Mouse (Mus musculus): ENCODE results near the gene Sp9. TPM values are rescaled to one million over a fixed set of nuclear protein-coding genes. Genes with fewer than 3 reads are reported as not detected.

The Sp9 gene
- polyA plus RNA-seq, 1 experiment from 2014 or later, result not detected

GRCm38 (mm10) chr2:73268836-73269395 lies 2.8 kb upstream of the Sp9 start:
- Histone ChIP-seq H3K27ac (no peak overlapping the region), H3K27me3 (ENCODE audit: insufficient read depth, low read length) (peaks cover 86% of the 10 kb centered on the region), H3K36me3 (ENCODE audit: insufficient read depth, low read length) (no peaks in the 10 kb centered on the region), H3K9me3 (replicated peaks; ENCODE audit: low read length) (no peaks in the 10 kb centered on the region), H3K4me1 (replicated peaks; ENCODE audit: insufficient read depth, low read length) (peaks cover 22% of the 10 kb centered on the region), H3K4me2 (ENCODE audit: low read length) (no peak overlapping the region), H3K4me3 (replicated peaks; ENCODE audit: low read depth, low read length) (no peak overlapping the region), H3K9ac (ENCODE audit: low read depth, low read length) (no peak overlapping the region)
- 6% methylated on average over 8 of the region's 8 CpGs for WGBS
- no peak for ATAC-seq (replicated peaks; ENCODE audit: low FRiP score, low read depth)
- DNase-seq (ENCODE audit: low spot score), result no peak
- TF ChIP-seq CTCF (IDR thresholded peaks at IDR 0.05; ENCODE audit: low read depth), result no peak

GRCm38 (mm10) chr2:73269666-73270065 lies 2.1 kb upstream of the Sp9 start:
- no peak overlapping the region for H3K4me3 ChIP-seq (replicated peaks; ENCODE audit: low read depth, low read length)
- TF ChIP-seq CTCF (IDR thresholded peaks at IDR 0.05; ENCODE audit: low read depth), result no peak
- no peak for ATAC-seq (replicated peaks; ENCODE audit: low FRiP score, low read depth)
- under 1% methylated on average over 17 of the region's 17 CpGs for WGBS
- H3K4me1 ChIP-seq (replicated peaks; ENCODE audit: insufficient read depth, low read length), result peaks cover 25% of the 10 kb centered on the region
- peaks cover 84% of the 10 kb centered on the region for H3K27me3 ChIP-seq (ENCODE audit: insufficient read depth, low read length)
- H3K36me3 ChIP-seq (ENCODE audit: insufficient read depth, low read length), result no peaks in the 10 kb centered on the region
- H3K27ac ChIP-seq, result no peak overlapping the region
- H3K9me3 ChIP-seq (replicated peaks; ENCODE audit: low read length), result no peaks in the 10 kb centered on the region
- H3K9ac ChIP-seq (ENCODE audit: low read depth, low read length), result no peak overlapping the region
- DNase-seq (ENCODE audit: low spot score), result no peak
- H3K4me2 ChIP-seq (ENCODE audit: low read length), result no peak overlapping the region

DNA sequence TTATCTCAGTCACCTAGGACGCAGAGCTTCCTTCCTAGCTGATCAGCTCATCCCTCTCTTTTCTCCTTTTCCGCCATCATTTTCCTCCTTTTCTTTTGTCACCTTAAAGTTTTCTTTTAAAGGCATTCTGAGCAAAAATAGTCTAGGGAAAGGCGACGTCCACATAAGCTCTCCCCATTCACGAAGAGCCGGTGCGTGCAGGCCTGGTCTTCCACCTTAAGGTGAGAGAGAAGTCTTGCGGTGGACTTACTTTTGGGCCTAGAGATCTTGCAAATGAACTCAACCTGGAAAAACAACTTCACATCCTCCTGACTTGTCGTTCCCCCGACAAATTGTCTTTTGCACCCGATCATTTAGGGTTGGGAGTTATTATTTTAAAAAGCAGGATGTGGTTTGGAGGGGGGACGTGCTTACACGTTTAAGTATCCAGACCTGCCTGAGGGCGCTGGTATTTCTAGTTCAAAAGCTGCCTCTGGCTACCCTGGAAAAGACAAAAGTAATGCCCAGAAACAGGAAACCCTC lies 1.6 kb upstream of the Sp9 start:
- Histone ChIP-seq H3K9me3 (replicated peaks; ENCODE audit: low read length) (no peaks in the 10 kb centered on the region), H3K9ac (ENCODE audit: low read depth, low read length) (no peak overlapping the region), H3K27ac (no peak overlapping the region), H3K4me1 (replicated peaks; ENCODE audit: insufficient read depth, low read length) (peaks cover 25% of the 10 kb centered on the region), H3K4me2 (ENCODE audit: low read length) (no peak overlapping the region), H3K36me3 (ENCODE audit: insufficient read depth, low read length) (no peaks in the 10 kb centered on the region), H3K4me3 (replicated peaks; ENCODE audit: low read depth, low read length) (no peak overlapping the region), H3K27me3 (ENCODE audit: insufficient read depth, low read length) (peaks cover 83% of the 10 kb centered on the region)
- no peak for TF ChIP-seq CTCF (IDR thresholded peaks at IDR 0.05; ENCODE audit: low read depth)
- no peak for ATAC-seq (replicated peaks; ENCODE audit: low FRiP score, low read depth)
- WGBS, result 4% methylated on average over 14 of the region's 14 CpGs
- no peak for DNase-seq (ENCODE audit: low spot score)

GRCm38 (mm10) chr2:73270593-73271458 lies 899 bp upstream of the Sp9 start:
- H3K36me3 ChIP-seq (ENCODE audit: insufficient read depth, low read length), result no peaks in the 10 kb centered on the region
- ATAC-seq (replicated peaks; ENCODE audit: low FRiP score, low read depth) (no peak), DNase-seq (ENCODE audit: low spot score) (peak; percentile 36)
- no peaks in the 10 kb centered on the region for H3K9me3 ChIP-seq (replicated peaks; ENCODE audit: low read length)
- peaks cover 25% of the 10 kb centered on the region for H3K4me1 ChIP-seq (replicated peaks; ENCODE audit: insufficient read depth, low read length)
- H3K9ac ChIP-seq (ENCODE audit: low read depth, low read length), result no peak overlapping the region
- H3K4me3 ChIP-seq (replicated peaks; ENCODE audit: low read depth, low read length), result no peak overlapping the region
- WGBS, result 2% methylated on average over 38 of the region's 38 CpGs
- 0 out of 2 replicates have a peak, but pooled peaks have one; percentile 30 for TF ChIP-seq CTCF (IDR thresholded peaks at IDR 0.05; ENCODE audit: low read depth)
- H3K4me2 ChIP-seq (ENCODE audit: low read length), result no peak overlapping the region; the same call in 1 of the 2 replicates
- H3K27me3 ChIP-seq (ENCODE audit: insufficient read depth, low read length), result peaks cover 78% of the 10 kb centered on the region
- H3K27ac ChIP-seq, result no peak overlapping the region

DNA sequence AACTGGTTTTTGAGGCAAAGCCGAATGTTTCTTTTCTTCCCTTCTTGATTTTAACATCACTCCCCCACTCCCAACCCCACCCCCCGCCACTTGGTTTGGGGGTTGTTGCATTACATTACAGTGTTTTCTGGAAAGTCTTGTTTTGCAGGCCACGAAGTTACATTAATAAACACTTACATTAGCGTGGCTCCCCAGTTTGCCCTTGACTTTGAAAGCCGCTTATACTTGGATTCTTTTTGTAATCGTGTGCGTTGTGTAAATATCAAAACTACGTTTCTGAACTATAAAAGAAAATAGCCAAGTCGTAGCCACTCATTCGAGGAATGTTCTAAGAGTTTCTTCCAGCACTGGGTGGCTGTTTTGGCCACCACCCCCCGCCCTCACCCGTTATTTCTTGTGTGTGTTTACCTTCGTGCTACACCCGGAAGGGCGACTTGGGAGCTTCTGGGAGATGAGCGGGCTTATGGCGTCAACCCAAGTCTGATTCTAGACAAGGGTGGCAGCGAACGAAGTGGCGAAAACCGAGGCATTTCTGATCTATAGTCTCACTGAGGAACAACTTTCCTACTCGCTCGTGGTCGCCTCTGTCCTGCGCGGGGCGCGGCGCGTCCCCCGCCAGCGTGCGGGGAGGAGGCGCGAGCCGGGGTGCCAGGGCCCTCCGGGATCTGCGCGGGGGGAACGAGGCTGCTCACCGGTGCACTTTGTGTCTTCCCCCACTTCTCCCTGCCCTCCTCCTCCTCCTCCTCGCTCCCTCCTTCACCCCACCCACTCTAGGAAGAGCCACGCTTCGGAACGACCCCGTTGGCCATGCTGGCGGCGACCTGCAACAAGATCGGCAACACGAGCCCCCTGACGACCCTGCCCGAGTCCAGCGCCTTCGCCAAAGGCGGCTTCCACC lies 875 bp downstream of the Sp9 start:
- DNase-seq (ENCODE audit: low spot score), result peak; percentile 26
- peak overlapping the region; percentile 61 for H3K4me2 ChIP-seq (ENCODE audit: low read length)
- H3K27me3 ChIP-seq (ENCODE audit: insufficient read depth, low read length), result peaks cover 73% of the 10 kb centered on the region
- TF ChIP-seq CTCF (IDR thresholded peaks at IDR 0.05; ENCODE audit: low read depth), result no peak
- no peak overlapping the region for H3K9ac ChIP-seq (ENCODE audit: low read depth, low read length)
- no peak overlapping the region for H3K27ac ChIP-seq
- no peaks in the 10 kb centered on the region for H3K36me3 ChIP-seq (ENCODE audit: insufficient read depth, low read length)
- peak overlapping the region; percentile 35 for H3K4me3 ChIP-seq (replicated peaks; ENCODE audit: low read depth, low read length)
- no peaks in the 10 kb centered on the region for H3K9me3 ChIP-seq (replicated peaks; ENCODE audit: low read length)
- 2% methylated on average over 52 of the region's 55 CpGs for WGBS
- no peak for ATAC-seq (replicated peaks; ENCODE audit: low FRiP score, low read depth)
- peaks cover 25% of the 10 kb centered on the region for H3K4me1 ChIP-seq (replicated peaks; ENCODE audit: insufficient read depth, low read length)

Data from kidney, postnatal 0 days (tissue).